Mouse (Mus musculus) layer of hippocampus, adult 8-10 months (tissue): Measurements from ENCODE around the gene Rpl28. TPM values are rescaled to one million over a fixed set of nuclear protein-coding genes. Genes with fewer than 3 reads are reported as not detected.
"Not testable (repeated sequence)": the region's sequence is repeated elsewhere in the genome, so short reads cannot be mapped to it uniquely, and the experiment has no call there.

ENCODE experiments used
- DNase-seq, 2 experiments: peaks; one replicate each; pipeline ENCODE4 v3.0.0; 2022; ENCODE audit warnings: low spot score in 2 of 2
- total RNA-seq, 4 experiments: library from RNA; stranded (reverse); gene quantifications; 2 replicates each; pipeline ENCODE4 v1.2.4; 2022

The Rpl28 gene
- total RNA-seq, 4 experiments from 2014 or later = 350 to 553 (median 418) TPM

DNA sequence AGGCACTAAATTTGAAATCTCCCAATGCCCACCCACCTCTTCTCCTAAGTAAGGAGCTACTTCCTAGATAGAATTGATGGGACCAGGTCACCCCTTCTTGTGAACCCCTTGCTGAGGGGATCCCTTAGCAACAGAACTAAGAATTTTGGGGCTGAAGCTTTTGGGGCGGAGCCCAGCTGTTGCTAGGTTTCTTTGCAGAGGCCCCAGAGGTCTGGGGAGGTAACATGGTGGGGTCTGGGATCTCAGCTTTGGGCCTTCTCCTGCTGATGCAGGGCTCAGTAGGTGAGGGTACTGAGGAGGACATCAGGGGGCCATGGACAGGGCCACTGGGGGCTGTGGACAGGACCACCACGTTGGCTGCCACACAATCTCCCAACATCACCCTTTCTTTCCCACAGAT is 9.9 kb upstream of the Rpl28 start, which contains the start of the genes Il11 and Tmem190:
TSS of gene Il11 (minus strand) at position 101 of the 400 bp plus-strand sequence.
TSS of gene Tmem190 (plus strand) at position 179 of the 400 bp plus-strand sequence.
- DNase-seq = no peak

- DNase-seq = no peak
Observed at GRCm38 (mm10) chr7:4783667-4784268, 8.9 kb upstream of the Rpl28 start.

- DNase-seq = peak in 1 of 2 experiments; percentile 52
Observed at GRCm38 (mm10) chr7:4788499-4789435, 3.9 kb upstream of the Rpl28 start.

DNA sequence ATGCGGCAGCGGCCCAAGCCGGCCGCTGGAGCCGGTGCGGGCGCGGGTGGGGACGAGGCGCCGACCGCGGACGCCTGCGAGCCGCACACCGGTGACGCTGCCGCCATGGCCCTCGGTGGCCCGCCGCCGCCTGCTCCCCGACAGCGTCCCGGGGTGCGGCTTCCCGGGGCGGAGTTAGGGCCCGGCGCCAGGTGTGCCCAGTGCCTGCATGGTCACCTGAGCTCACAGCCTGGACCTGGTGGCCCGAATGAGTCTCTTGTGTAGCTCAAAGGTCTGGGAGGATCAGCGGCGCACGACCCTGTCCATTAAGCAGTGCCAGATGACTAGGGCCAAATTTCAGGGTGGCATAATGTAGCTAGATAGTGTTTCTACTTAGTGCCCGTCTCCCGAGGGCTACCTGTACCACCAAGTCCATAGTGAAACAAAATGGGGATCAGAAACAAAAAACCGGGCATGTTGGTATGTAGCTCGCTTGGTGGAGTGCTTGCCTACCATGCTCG is 3.2 kb upstream of the Rpl28 start, which contains the start of gene Tmem238:
TSS of gene Tmem238 (minus strand) at position 221 of the 500 bp plus-strand sequence.
- no peak for DNase-seq

- DNase-seq = peak in 1 of 2 experiments; percentile 19
Observed at GRCm38 (mm10) chr7:4793248-4793647, 574 bp downstream of the Rpl28 start.

DNA sequence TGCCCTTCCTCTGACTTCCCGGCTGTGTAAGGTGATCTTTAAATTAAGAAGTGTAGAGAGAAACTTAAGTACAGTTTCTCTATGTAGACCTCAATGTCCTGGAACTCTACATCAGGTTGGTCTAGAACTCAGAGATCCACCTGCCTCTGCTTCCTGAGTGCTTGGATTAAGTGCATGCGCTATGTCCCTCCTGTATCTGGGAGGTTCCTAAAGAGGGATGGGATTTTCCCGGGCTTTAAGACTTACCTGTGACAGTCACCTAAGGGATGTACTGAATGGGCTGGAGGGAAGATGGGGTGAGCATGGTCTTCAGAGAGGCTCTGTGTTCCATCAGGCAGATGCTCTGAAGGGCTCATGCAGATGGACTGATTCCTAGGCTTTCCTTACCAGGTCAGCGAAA is 1.0 kb downstream of the Rpl28 start:
- no peak for DNase-seq

- DNase-seq = no peak
Observed at GRCm38 (mm10) chr7:4794631-4795168, 2.0 kb downstream of the Rpl28 start.

GRCm38 (mm10) chr7:4795767-4796433 is 3.2 kb downstream of the Rpl28 start:
- DNase-seq = no peak

DNA sequence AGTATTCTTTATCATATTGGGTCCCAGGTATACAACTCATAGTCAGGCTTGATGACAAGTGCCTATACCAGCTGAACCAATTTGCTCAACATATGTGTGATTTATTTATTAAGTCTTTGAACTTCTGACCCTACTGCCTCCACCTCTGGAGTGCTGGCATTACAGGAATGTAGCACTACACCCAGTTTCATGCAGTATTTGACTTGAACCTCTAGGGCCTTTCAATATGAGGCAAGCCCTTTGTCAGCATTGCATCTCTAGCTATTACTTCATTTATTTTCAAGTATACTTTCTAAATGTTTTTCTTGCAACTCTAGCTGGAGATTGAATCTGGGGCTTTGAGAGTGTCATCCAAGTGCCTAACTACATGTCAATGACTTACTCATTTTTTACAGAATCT is 9.6 kb downstream of the Rpl28 start:
- no peak for DNase-seq

DNA sequence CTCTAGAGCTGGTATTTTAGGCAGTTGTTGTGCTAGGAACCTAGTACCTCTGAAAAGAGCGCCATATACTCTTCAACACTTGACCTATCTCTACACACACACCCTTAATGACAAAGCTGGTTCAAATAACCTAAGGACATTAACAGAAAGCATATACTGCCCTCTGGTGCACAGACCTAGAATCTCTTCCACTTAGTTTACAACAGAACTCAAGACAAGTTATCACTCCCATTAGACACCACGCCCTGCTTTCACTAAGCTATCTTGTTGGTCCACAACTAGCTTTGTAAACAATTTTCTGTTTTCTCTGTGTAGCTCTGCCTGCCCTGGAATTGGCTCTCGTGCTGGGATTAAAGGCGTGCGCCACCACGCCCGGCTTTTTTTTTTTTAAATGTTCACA is 14.0 kb downstream of the Rpl28 start:
- DNase-seq = no peak

DNA sequence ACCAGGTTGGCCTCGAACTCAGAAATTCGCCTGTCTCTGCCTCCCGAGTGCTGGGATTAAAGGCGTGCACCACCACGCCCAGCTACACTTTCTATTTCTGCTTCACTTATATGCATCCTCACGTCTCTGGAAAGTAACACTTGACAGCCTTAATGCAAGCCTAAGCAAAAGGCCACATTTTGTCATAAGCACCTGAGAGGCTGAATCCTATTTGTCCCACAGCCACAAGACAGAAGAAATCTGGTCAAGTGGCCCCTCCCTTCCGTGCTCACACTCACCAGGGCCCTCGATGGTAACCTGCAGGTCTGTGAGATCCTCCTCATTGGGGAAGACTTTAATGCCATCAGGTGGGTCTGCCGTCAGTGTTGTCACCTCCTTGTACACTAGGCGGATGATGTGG is 18.5 kb downstream of the Rpl28 start:
- not testable (repeated sequence) for DNase-seq

- peak in 1 of 2 experiments; percentile 49 for DNase-seq
Observed at GRCm38 (mm10) chr7:4811842-4812302, 19.2 kb downstream of the Rpl28 start.

DNA sequence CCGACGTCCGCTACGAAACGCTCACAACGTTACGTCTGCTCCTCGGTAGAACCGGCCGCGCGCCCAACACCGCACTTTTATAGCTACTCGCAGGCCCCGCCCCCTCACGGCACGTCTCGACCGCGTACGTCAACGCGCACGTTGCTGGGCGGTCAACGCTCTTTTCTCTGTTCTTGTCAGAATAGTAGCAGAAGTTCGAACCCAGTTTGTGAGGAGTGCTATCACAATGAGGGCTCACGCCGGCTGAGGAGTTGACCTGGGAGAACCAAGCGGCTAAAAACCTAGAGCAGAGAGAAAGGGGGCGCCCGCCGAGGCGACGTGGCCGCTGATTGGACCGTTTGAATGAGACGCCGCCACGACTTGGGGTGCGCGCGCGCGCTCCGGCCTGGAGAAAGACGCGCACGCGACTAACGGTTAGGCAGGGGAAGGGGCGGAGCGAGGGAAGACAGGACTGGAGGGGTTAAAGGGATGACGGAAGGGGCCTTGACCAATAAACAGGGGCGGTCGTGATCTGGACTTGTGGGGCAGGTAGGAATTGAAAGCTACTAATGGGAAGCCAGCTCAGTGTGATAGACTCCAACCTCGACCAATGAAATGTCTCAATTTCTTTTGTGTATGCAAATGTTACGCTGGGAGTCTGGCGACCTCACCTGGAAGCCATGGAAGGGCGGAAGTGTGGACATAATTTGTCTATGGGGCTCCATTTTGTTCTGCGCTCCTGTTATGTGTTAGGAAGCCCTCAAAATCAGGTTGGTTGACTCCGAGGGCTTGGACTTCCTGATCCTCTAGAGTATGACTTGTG is 19.8 kb downstream of the Rpl28 start, which contains the start of gene Ube2s:
TSS of gene Ube2s (minus strand) at position 288 of the 802 bp plus-strand sequence.
- DNase-seq = peak; percentile 98 to 99

- no peak for DNase-seq
Observed at GRCm38 (mm10) chr7:4813105-4813791, 20.6 kb downstream of the Rpl28 start.

- DNase-seq = no peak
Observed at GRCm38 (mm10) chr7:4816559-4816958, 23.9 kb downstream of the Rpl28 start.

- DNase-seq = not testable (repeated sequence)
Observed at GRCm38 (mm10) chr7:4820925-4821324, 28.3 kb downstream of the Rpl28 start.

DNA sequence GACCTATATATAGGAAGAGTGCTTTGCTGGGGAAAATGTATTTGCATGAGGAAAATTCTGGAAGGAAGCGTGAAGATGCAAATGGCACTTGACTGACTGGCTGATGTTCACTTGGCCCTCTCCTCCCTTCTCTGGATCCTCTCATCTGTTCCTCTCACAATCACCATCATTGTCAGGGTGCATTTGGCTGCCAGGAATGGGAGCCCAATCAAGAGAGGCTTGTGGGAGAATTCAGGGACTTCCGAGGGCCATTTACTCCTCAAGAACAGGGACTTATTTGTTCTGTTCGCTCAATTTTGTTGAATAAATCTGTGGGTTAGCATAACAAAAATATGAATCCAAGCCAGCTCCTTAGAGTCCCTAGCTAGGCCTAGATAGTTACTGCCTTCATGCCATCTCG is 29.0 kb downstream of the Rpl28 start:
- DNase-seq = peak in 1 of 2 experiments; percentile 65

- DNase-seq = no peak
Observed at GRCm38 (mm10) chr7:4822162-4822907, 29.7 kb downstream of the Rpl28 start.

- no peak for DNase-seq
Observed at GRCm38 (mm10) chr7:4825365-4825764, 32.7 kb downstream of the Rpl28 start.
